Mouse (Mus musculus) heart, adult 18-20 months (tissue): ENCODE data around the gene Bpi. TPM values are rescaled to one million over a fixed set of nuclear protein-coding genes. Genes with fewer than 3 reads are reported as not detected.

Experiments
- DNase-seq, 2 experiments: peaks; one replicate each; pipeline ENCODE4 v3.0.0; 2021 to 2022; ENCODE audit warnings: mixed read lengths in 1 of 2
- long read RNA-seq, 2 experiments: library from polyadenylated mRNA; stranded (forward); transcript quantifications; one replicate each; pipeline ENCODE4 v2.0.0; 2021
- total RNA-seq, 2 experiments: library from RNA; stranded (reverse); gene quantifications; 2 replicates each; pipeline ENCODE4 v1.2.3; 2021

Bpi gene
- total RNA-seq = not detected
- long read RNA-seq, experiment 1 = 0 reads
- long read RNA-seq, experiment 2 = 0 reads

DNA sequence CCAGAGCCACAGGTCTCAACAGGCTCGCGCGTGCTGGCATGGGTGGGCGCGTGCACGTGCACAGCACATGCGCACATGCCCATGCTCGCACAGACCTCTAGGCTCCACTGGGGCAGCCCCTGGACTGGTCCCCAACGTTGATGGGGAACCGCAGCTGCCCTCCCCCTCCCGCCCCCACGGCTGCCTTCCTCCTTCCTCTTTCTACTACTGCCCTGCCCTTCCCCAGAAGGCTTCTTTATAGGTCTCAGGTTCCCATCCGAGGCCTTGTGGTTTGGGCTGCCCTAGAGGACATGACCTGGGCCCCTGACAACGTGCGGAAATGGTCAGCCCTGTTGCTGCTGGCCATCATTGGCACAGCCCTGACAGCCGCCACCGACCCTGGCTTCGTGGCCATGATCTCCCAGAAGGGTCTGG is at the start of gene Bpi:
Gene Bpi (plus strand): TSS at position 90 of the 414 bp plus-strand sequence.
- DNase-seq = no peak

DNA sequence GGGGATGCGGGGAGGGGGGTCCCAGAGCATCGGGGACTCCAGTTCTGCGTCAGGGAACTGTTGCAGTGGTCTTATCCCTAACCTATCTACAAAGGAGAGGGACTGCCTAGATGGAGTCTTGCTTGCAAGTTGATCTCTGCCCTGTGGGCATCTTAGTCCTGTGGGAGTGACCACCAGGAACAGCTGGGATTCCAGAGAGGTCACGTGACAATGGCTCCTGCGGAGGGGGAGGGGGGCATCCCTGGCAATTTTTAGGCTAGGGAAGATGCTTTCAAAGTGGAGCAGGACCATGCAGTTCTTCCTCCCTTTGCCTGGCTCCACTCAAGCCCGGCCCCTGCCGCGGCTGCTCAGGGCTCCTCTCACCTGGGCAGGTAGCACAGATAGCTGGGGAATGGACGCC is 48.1 kb upstream of the Bpi start:
- no peak for DNase-seq

DNA sequence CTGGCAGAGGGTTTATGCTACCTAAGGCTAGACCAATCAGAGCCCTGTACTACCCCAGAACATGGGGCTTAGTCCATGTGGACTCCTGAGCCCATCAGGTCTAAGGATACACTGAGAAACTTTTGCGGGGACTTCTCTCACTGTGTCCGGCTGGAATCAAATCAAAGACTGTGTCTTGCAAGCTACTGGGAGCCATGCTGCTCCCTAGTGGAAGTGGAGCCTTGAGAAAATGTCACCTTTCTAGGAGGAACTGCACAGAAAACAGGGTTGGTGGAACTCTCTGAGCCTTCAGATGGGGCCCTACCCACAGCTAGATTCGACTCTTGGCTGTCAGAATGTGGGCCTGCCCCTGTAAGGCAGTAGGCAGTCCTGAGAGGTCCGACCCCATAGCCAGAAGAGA is 47.4 kb upstream of the Bpi start:
- peak in 1 of 2 experiments; percentile 67 for DNase-seq

DNA sequence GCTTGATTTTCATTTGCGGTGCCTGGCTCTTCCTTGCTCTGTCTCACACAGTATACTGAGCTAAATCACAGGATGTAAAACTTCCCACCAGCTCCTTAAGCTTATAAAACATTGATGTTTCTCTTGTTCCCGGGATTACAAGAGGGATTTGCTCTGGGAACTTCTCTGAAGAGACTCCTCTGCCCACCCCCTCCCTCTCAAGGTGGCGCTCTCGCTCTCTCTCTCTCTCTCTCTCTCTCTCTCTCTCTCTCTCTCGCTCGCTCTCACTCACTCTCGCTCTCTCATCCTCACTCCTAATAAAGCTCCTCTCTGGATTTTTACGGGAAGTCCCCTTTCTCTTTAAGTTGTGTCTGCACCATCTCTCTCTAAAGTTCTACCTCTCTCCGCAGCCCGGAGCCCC is 46.9 kb upstream of the Bpi start:
- DNase-seq = no peak

DNA sequence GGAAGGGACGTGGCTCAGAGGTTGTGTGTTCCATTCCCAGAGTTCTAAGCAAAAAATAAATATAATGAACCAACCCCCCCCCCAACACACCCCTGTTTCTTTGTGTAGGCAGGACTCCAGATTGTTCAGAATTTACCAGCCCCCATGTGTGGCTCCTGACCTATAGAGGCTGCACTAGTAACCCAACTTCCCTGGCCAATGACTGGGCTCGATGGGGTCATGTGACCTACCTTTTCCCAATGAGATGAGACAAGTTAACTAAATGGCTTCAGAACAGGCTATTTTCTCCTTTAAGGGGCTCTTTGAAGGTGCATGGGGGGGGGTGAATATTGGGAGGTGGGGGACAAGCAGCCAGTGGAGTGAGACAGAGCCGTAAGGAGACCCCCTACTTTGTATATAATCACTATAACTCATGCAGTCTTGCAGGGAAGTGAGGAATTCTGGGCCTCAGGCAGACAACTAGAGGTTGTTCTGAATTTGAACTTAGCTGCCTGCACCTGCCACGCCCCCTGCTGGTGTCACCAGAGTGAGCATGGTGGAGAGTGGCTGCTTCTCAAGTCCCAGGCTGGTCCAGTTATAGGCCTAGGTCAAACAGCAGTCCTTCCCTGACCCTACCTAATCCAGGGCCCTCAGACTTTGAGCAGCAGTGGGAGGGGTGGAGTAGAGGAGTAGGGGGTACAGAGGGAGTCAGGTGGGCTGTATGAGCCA is 46.0 kb upstream of the Bpi start:
- no peak for DNase-seq

DNA sequence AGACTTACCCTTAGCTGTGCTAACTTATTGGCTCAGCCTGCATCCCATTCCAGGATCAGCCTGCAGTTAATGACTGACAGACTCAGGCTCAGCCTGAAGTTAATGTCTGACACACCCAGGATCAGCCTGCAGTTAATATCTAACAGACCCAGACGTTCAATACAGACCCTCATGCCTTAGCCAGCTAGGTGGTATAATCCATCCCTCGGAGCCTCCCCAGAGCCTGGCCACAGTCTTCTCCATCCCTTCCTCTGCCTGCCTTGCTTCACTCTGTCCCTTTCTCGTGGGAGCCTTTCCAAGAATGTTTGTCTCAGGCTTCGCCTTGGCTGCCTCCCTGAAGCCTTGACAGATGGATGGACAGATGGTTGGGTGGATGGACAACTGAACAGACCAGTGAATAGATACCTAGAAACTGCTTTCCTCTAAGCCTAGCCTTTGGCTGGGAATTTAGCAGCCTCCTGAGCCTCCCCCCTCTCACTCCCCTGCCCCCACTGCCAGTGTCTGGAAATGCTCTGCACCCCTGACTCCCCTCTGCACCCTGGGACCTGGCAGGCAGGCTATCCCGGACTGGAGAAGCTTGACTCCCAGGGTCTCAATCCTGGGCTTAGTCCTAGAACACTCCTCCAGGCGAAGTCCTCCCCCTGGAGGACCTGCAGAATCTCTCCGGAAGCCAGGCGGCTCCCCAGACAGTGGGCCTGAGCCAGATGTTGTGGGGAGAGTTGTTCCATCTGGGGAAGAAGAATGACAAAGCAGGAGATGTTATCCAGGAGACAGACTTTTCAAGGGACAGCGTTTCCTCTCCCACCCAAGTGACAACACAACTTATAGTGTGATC is 42.4 kb upstream of the Bpi start:
- DNase-seq = peak; percentile 73 to 85

DNA sequence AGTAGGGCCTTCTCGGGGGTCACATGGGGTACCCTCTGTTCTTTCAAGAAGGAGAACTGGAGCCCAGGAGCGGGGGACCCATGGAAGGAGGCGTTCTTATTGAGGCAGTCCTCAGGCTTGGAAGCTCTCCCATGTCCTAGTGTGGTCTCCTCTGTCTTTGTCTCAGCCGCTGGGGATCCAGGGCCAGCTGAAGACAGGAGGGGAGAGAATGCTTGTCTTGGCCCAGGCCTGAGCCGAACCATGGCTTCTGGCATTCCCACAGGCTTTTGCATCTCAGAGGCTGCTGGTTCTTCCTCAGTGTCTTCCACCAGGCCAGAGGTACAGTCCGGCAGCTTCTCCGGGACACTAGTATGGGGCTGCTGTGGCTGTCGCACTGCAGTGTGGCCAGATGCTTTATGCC is 41.4 kb upstream of the Bpi start:
- DNase-seq = peak; percentile 41 to 68

DNA sequence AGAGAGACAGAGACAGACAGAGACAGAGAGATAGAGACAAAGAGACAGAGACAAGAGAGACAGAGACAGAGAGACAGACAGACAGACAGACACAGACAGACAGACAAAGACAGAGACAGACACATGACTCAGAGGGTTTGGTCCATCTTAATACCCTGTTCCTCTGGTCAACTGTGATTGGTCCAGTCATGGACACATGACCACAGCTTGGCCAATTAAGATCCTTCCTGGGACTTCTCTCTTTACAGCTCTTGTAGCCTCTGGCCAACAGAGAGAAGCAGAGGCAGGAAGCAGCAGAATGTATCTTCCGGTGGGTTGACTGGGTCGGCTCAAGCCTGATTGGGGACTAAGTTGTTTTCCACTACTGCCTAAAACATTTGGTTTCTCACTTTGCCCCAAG is 38.3 kb upstream of the Bpi start:
- no peak for DNase-seq

DNA sequence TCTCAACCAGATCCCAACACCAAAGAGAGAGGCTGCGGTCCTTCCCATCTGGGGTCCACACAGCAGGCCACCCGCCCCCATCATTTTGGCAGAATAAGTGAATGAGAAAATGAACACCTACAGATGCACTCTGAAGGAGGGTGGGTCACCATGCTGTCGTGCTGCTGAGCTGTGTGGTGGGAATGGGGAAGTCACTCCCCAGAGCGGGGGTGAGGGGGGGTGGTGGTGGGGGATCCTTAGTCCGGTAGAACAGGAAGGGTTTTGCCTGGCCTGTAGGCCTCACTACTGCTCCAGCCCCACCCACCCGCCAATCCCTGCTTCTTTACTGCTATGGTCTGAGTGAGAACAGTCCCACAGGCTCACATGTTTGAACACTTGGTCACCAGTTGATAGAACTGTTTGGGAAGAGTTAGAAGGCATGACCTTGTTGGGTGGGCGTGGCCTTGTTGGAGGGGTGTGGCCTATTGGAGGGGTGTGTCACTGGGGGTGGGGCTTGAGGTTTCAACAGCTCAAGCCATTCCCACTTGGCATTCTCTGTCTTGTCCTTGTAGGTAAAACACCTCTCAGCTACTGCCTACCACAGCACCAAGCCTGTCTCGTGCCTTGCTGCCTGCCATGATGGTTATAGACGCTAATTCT is 36.3 kb upstream of the Bpi start:
- no peak for DNase-seq

DNA sequence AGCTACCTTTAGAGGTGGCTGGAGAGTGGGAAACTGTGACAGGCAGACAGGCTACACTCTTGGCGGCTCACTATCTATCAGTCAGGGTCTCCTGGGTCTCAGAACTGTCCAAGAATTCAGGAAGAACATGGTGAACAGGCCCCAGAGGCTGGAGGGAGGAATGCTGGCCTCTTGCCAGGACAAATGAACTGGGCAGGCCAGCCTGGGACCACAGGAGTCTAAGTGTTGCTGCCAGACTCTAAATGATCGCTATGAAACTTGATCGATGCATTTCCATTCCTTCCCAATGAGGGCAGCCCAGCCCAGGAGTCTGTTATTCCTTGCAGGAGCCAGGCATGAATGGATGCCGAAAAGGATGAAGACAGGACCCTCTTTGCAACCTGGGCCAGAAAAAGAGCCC is 35.2 kb upstream of the Bpi start:
- peak; percentile 53 to 72 for DNase-seq

DNA sequence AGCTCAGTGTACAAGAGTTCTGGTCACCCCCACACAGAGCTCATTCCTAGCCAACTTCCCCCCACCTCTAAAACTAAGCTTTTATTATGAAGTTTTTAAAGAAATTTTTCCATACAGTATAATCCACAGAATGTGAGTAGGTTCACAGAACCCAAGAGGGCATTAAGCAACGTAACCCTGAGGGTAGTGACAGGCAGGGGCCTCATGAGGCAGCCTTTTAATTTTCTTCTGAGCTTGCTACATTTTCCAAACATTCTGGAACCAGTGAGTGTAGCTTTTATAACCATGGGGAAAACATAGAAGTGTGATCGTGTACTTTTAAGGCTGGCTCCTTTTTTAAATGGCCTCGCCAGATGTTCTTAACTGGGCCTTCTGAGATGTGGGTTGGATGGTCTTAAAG is 34.4 kb upstream of the Bpi start:
- peak in 1 of 2 experiments; percentile 55 for DNase-seq

DNA sequence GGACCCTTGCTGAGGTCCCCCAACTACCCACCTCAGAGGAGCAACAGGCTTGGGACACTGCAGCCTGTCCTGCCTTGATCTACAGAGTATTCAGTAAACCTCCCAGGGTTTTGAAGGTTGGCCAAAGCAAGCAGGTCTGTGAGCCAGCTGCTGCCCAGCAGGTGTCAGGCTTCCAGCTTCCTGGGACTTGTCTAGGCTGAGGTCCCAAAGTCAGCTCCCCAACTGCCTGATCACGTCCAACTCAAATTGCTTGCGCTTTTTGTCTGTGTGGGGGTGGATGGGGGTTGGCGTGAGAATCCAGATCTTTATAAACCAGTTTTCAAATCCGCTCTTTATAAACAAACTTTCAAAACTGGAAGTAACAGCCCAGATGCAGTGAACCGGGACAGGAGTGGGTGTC is 32.6 kb upstream of the Bpi start:
- peak; percentile 67 to 78 for DNase-seq

DNA sequence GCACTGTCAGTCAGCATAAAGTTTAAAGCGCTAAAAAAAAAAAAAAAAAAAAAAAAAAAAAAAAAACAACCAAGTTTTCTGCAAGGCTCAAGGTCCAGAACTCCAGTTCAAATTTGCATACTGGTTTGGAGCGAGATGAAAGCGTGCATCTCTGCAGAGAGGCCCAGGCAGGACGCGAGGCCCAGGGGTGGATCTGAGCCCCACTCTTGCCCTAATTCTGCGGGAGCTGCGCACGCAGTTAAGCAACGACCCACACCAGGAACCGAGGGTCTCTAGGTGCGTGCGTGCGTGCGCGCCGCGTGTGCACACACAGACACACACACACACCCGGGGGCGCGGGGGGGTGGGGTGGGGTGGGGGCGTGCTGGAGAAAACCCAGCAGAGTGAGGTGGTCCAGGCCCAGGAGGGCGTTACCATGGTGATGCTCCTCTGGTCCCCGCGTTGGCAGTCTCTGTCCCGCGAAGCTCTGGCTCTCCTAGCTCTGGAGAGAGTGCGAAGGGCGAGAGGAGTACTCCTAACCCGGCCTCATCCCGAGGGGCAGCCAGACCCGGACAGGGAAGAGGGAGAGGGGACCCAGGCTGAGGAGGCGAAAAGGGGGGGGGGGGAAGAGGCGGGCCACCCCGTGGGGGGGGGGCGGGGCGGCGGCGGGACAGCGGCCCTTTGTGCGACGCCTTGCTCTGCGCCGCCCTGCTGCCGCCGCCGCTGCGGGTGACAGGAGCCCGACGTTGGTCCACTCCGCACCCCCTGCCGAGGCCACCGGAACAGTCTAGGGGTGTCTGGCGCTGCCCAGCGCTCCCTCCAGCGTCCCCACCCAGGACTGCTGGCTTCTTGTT is 29.0 kb upstream of the Bpi start, which contains the start of gene D630003M21Rik:
Gene D630003M21Rik (minus strand): TSS at position 553 of the 833 bp plus-strand sequence.
- DNase-seq = peak in 1 of 2 experiments; percentile 50

DNA sequence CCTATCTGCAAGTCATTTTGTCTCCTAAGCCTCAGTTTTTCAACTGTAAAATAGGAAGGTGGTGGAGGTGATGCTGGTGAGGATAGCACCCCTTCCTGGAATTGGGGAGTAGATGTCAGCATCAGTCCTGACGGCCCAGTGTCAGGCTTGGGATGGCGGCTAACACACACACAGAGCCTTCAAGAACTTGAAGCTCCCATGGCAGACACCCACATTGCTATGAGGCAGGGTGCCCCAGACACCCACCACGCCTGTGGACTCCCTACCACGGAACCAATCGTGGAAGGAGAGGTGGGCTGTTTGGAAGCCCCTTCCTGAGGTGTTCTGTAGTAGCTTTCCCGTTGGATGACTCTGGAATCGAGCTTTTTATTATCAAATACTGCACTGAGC is 28.4 kb upstream of the Bpi start:
- DNase-seq = peak in 1 of 2 experiments; percentile 45

DNA sequence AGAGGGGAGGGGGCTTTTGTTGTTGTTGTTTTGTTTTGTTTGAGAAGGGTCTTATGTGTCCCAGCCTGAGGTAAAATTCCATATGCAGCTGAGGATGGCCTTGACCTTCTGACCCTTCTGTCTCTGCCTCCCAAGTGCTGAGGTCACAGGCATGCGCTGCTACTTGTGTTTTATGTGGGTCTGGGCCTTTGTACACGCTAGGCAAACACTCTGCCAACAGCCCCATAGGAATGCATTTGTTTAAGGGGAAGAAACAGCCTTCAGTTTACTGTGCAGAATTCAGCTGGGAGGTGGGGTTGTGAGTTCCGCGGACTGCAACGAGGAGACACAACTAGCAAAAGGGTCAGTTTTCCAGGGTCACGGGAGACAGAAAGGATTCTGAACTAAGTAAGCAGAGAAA is 27.3 kb upstream of the Bpi start:
- no peak for DNase-seq

DNA sequence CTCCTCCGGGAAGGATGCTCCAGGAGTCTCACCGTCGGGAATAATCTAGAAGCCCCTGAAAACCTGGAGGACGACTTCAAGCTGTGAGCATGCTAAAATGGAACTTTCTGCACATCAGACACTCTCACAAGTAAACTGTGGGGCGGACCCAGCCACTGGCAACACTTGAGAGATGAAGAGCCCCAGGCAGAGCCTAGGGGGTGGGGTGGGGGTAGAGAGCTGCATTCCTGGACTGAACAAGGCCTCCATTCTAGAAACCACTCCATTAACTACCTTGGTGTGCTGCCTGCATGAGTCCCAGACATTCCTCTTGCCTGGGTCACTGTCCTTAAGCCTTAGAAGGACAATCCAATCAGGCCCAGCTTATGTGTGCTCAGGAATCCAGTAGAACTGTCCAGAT is 26.8 kb upstream of the Bpi start:
- no peak for DNase-seq

DNA sequence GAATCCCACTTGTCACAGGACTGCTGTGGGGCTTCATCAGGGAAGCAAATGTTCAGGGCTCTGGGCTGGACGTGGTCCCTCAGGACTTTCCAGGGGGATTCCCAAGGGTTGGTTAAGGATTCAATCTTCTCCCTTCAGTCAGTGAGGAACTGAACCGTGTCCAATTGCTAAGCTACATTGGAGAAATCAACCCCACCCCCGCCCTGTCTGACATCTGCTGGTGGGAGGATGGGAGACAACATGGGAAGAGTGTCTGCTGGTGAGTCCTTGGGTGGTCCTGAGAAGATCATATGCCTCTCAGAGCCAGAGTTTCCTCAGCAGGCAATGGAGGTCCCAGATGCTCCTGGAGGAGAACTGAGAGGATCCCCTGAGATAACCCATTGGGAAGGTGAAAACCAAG is 25.5 kb upstream of the Bpi start:
- DNase-seq = no peak

DNA sequence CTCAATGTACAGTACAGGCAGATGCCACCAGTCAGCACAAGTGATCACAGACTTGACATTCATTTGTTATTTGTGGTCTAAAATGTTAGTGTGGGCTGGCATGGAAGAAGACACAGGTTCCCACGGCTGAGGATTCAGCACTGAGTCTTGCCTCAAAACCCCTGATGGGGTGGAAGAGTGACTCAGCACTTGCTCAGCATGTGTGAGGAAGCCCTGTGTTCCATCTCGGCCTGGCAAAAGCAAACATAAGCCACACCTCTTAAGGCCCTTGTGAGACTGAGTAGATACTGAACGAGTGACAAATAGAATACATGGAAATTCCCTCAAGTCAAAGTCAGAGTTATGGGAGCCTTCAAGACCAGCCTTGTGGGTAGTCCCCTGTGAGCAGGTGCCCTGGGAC is 24.8 kb upstream of the Bpi start:
- peak in 1 of 2 experiments; percentile 59 for DNase-seq

DNA sequence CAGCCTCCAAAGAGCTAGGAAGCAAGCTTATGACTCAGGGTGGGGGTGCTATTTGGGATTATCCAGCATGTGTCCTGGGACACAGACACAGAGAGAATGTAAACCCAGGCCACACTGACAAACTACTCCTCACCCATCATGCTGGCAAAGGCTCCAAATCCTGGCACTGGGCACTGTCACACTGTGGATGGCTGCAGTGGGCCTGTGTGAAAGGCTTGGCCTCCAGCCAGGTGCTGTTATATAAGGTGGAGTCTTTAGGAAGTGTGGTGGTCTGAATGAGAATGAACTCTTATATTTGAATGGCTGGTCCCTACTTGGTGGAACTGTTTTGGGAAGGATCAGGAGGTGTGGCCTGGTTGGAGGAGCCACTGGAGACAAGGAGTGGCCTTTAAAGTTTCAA is 21.2 kb upstream of the Bpi start:
- DNase-seq = no peak

DNA sequence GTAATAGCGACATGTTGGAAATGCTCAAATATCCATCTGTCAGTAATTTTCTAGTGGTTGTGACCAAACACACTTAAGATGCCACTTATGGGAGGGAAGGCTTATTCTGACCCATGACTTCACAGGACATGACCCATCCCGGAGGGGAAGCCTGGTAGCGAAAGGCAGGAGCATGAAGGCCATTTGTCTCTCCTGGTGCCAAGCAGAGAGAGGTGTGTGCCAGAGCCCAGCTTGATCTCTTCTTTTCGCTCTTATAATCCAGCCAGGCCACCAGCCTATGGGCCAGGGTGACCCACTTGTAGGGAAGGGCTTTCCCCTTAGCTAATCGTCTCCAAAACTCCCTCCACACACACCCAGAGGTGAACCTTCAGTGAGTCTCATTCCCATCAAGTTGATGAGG is 19.8 kb upstream of the Bpi start:
- no peak for DNase-seq

DNA sequence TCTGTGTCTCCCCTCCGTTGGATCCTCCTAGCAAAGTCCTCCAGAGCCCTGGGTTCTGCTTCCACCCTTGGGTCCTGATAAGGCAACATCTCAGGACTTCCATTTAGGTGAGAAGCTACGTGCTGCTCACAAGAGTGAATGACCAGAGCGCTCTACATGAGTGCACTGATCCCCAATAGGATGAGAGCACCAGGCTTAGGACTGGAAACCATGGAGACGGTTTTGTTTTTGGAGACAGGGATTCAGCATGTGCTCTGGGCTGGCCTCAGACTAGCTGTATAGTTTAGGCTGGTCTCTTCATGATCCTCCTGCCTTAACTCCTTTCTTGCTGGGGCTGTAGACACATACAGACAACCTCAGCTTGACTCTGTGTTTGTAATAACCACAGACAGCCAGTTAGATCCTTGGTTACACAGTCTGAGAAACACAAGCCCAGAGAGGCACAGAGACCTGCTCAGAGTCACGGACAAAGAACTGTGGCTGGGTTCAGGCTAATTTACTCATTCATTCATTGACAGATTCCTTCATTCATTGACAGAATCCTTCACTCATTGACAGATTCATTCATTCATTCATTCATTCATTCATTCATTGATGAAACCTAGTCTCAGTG is 16.7 kb upstream of the Bpi start:
- DNase-seq = no peak
